Mouse (Mus musculus): ENCODE results near the gene Rabggta.

GRCm38 (mm10) chr14:55735334-55735733 lies 13.3 kb upstream of the Rabggta start:
- no peak for TF ChIP-seq CTCF (IDR thresholded peaks at IDR 0.05)
- TF ChIP-seq POLR2A (IDR thresholded peaks at IDR 0.05; ENCODE audit: insufficient read depth, low read depth, low read length) = no peak
